Mouse (Mus musculus) kidney, adult 2 months (tissue): Measurements from ENCODE around the gene Rell1. TPM values are rescaled to one million over a fixed set of nuclear protein-coding genes. Genes with fewer than 3 reads are reported as not detected.

Experiments
- DNase-seq: peaks from one replicate; pipeline ENCODE4 v3.0.0; 2021
- H3K27ac ChIP-seq: fragments of 200-500 bp; 2 replicates; pipeline ENCODE4 v1.5.1; 2012; ENCODE audit warnings: low read depth, low read length, control low read depth, inconsistent platforms; ENCODE audit not compliant: insufficient read depth
- H3K27me3 ChIP-seq: fragments of 200-500 bp; replicated peaks from 2 replicates; pipeline ENCODE4 v1.6.1; 2012; ENCODE audit warnings: mild to moderate bottlenecking, moderate library complexity, low read length, inconsistent platforms; ENCODE audit not compliant: control insufficient read depth, insufficient read depth
- H3K36me3 ChIP-seq: fragments of 200-500 bp; 2 replicates; pipeline ENCODE4 v1.6.1; 2012; ENCODE audit warnings: mild to moderate bottlenecking, moderate library complexity, low read length, inconsistent platforms; ENCODE audit not compliant: control insufficient read depth, insufficient read depth
- H3K4me1 ChIP-seq: fragments of 200-500 bp; 2 replicates; pipeline ENCODE4 v1.6.1; 2011; ENCODE audit warnings: low read length; ENCODE audit not compliant: control insufficient read depth, insufficient read depth
- H3K4me3 ChIP-seq: fragments of 200-500 bp; 2 replicates; pipeline ENCODE4 v1.5.1; 2011; ENCODE audit warnings: mild to moderate bottlenecking, low read depth, low read length, control low read depth; ENCODE audit not compliant: insufficient read depth
- CTCF ChIP-seq: fragments of 200-500 bp; conservative IDR thresholded peaks from 2 replicates; pipeline ENCODE4 v1.5.1; 2011; ENCODE audit warnings: low read depth, mild to moderate bottlenecking, control low read depth, low read length, moderate library complexity, mixed read lengths; ENCODE audit not compliant: insufficient read depth, insufficient read length
- POLR2A ChIP-seq: fragments of 200-500 bp; IDR thresholded peaks from one replicate; pipeline ENCODE4 v1.6.1; 2011; ENCODE audit warnings: low read depth, low read length, control low read depth
- WGBS: fragments of 180-500 bp; shearing (Covaris S2); methylation state at CpG from one replicate; pipeline ENCODE4 v1.1.7; 2018; 5-methylcytosine and 5-hydroxymethylcytosine counted together
- polyA plus RNA-seq: library from polyadenylated mRNA; depleted of rRNA; stranded (reverse); fragments of >200 nt; gene quantifications from 2 replicates; pipeline ENCODE4 v1.2.3, GENCODE M21; 2012

Rell1 gene
- polyA plus RNA-seq, 1 experiment: 6.8 TPM

- H3K4me3 ChIP-seq: no peak overlapping the region
- no peak overlapping the region for H3K27ac ChIP-seq
- WGBS: 78% methylated on average over 6 of the region's 6 CpGs
- DNase-seq: no peak
- peaks cover 5% of the 10 kb centered on the region for H3K4me1 ChIP-seq
- no peaks in the 10 kb centered on the region for H3K27me3 ChIP-seq
- no peaks in the 10 kb centered on the region for H3K36me3 ChIP-seq
- no peak for TF ChIP-seq CTCF
- no peak for TF ChIP-seq POLR2A
Observed at GRCm38 (mm10) chr5:63952039-63952438, 16.7 kb downstream of the Rell1 start.

GRCm38 (mm10) chr5:63951421-63951911, 17.2 kb downstream of the Rell1 start:
- no peak overlapping the region for H3K4me3 ChIP-seq
- H3K27ac ChIP-seq: 0 out of 2 replicates have a peak overlapping the region, but pooled peaks have one; percentile 12
- H3K4me1 ChIP-seq: peaks cover 5% of the 10 kb centered on the region
- DNase-seq: peak; percentile 86
- WGBS: 57% methylated on average over 11 of the region's 11 CpGs
- TF ChIP-seq CTCF: no peak
- H3K27me3 ChIP-seq: no peaks in the 10 kb centered on the region
- H3K36me3 ChIP-seq: no peaks in the 10 kb centered on the region

GRCm38 (mm10) chr5:63949195-63949594, 19.5 kb downstream of the Rell1 start:
- WGBS: 17% methylated on average over 3 of the region's 3 CpGs
- TF ChIP-seq CTCF: no peak
- no peak for TF ChIP-seq POLR2A
- peak; percentile 88 for DNase-seq
- Histone ChIP-seq H3K4me1 (peaks cover 5% of the 10 kb centered on the region), H3K4me3 (no peak overlapping the region), H3K27me3 (no peaks in the 10 kb centered on the region), H3K36me3 (no peaks in the 10 kb centered on the region), H3K27ac (no peak overlapping the region)

GRCm38 (mm10) chr5:63947526-63947925, 21.2 kb downstream of the Rell1 start:
- Histone ChIP-seq H3K27ac (no peak overlapping the region), H3K4me1 (peaks cover 5% of the 10 kb centered on the region; the same call in 1 of the 2 replicates), H3K36me3 (no peaks in the 10 kb centered on the region), H3K27me3 (no peaks in the 10 kb centered on the region), H3K4me3 (no peak overlapping the region)
- WGBS: 62% methylated on average over 8 of the region's 8 CpGs
- no peak for DNase-seq
- TF ChIP-seq POLR2A (no peak), CTCF (no peak)

GRCm38 (mm10) chr5:63943291-63943690, 25.4 kb downstream of the Rell1 start:
- TF ChIP-seq POLR2A (no peak), CTCF (no peak)
- DNase-seq: no peak
- H3K27me3 ChIP-seq: no peaks in the 10 kb centered on the region
- no peak overlapping the region for H3K4me3 ChIP-seq
- no peak overlapping the region for H3K27ac ChIP-seq
- no peaks in the 10 kb centered on the region for H3K36me3 ChIP-seq
- H3K4me1 ChIP-seq: no peaks in the 10 kb centered on the region; the same call in 1 of the 2 replicates
- 85% methylated on average over 9 of the region's 9 CpGs for WGBS

- no peak overlapping the region for H3K27ac ChIP-seq
- TF ChIP-seq POLR2A (no peak), CTCF (no peak)
- H3K27me3 ChIP-seq: no peaks in the 10 kb centered on the region
- no peaks in the 10 kb centered on the region; the same call in 1 of the 2 replicates for H3K4me1 ChIP-seq
- 78% methylated on average over 5 of the region's 5 CpGs for WGBS
- DNase-seq: no peak
- no peaks in the 10 kb centered on the region for H3K36me3 ChIP-seq
- H3K4me3 ChIP-seq: no peak overlapping the region
Observed at GRCm38 (mm10) chr5:63941891-63942290, 26.8 kb downstream of the Rell1 start.

- WGBS: 70% methylated on average over 4 of the region's 4 CpGs
- Histone ChIP-seq H3K36me3 (no peaks in the 10 kb centered on the region), H3K4me1 (no peaks in the 10 kb centered on the region; the same call in 1 of the 2 replicates), H3K27ac (no peak overlapping the region), H3K4me3 (no peak overlapping the region), H3K27me3 (no peaks in the 10 kb centered on the region)
- peak; percentile 34 for DNase-seq
- no peak for TF ChIP-seq POLR2A
- no peak for TF ChIP-seq CTCF
Observed at GRCm38 (mm10) chr5:63938575-63938974, 30.1 kb downstream of the Rell1 start.

- 30% methylated on average over 6 of the region's 6 CpGs for WGBS
- TF ChIP-seq CTCF (no peak), POLR2A (no peak)
- no peaks in the 10 kb centered on the region for H3K27me3 ChIP-seq
- no peaks in the 10 kb centered on the region; the same call in 1 of the 2 replicates for H3K4me1 ChIP-seq
- H3K27ac ChIP-seq: no peak overlapping the region
- H3K4me3 ChIP-seq: no peak overlapping the region
- peak; percentile 67 for DNase-seq
- no peaks in the 10 kb centered on the region for H3K36me3 ChIP-seq
Observed at GRCm38 (mm10) chr5:63936740-63937139, 32.0 kb downstream of the Rell1 start.
